ENCODE assay signal across 1 mouse cellular context in genomic region chr10:19940127-19940526, GRCm38 (mm10).
TF ChIP-seq lines count a peak whose summit lies in the region.

No protein-coding gene starts in this region.

TF ChIP-seq in CH12.LX, 34 proteins besides CTCF, POLR2A, EP300 and RAD21 (continued from another document):
- TF ChIP-seq MYC (IDR thresholded peaks at IDR 0.05; ENCODE audit: low read depth, low read length), result 0 out of 2 replicates have a peak, but pooled peaks have one; percentile 22
